Mouse (Mus musculus) spleen, adult 2 months (tissue): ENCODE results near the gene Stub1. TPM values are rescaled to one million over a fixed set of nuclear protein-coding genes. Genes with fewer than 3 reads are reported as not detected.

Source experiments
- DNase-seq, 2 experiments: peaks; one replicate each; pipeline versions ENCODE4 v3.0.0 to v3.0.0-alpha.2; 2012 to 2021; ENCODE audit warnings: low spot score in 2 of 2, low read depth in 1 of 2
- H3K27ac ChIP-seq: fragments of 200-500 bp; 2 replicates; pipeline ENCODE4 v1.5.1; 2012; ENCODE audit warnings: low read length, inconsistent platforms; ENCODE audit not compliant: insufficient read depth
- H3K27me3 ChIP-seq: fragments of 200-500 bp; 2 replicates; pipeline ENCODE4 v1.6.1; 2012; ENCODE audit warnings: mild to moderate bottlenecking, moderate library complexity, low read length, inconsistent platforms; ENCODE audit not compliant: control insufficient read depth, insufficient read depth
- H3K36me3 ChIP-seq: fragments of 200-500 bp; 2 replicates; pipeline ENCODE4 v1.6.1; 2012; ENCODE audit warnings: mild to moderate bottlenecking, low read length, inconsistent platforms; ENCODE audit not compliant: control insufficient read depth, insufficient read depth
- H3K4me1 ChIP-seq: fragments of 200-500 bp; 2 replicates; pipeline ENCODE4 v1.6.1; 2011; ENCODE audit warnings: inconsistent platforms; ENCODE audit not compliant: control insufficient read depth, insufficient read depth, insufficient read length
- H3K4me3 ChIP-seq: fragments of 200-500 bp; 2 replicates; pipeline ENCODE4 v1.5.1; 2011; ENCODE audit warnings: mild to moderate bottlenecking, inconsistent platforms; ENCODE audit not compliant: insufficient read depth, insufficient read length; ENCODE audit errors: extremely low read depth
- CTCF ChIP-seq: fragments of 200-500 bp; IDR thresholded peaks from 2 replicates; pipeline ENCODE4 v1.5.1; 2011; ENCODE audit warnings: mild to moderate bottlenecking, inconsistent platforms; ENCODE audit not compliant: insufficient read depth, insufficient read length, insufficient replicate concordance; ENCODE audit errors: extremely low read depth
- POLR2A ChIP-seq: fragments of 200-500 bp; IDR thresholded peaks from 2 replicates; pipeline ENCODE4 v1.6.1; 2011; ENCODE audit warnings: low read depth, low read length, inconsistent platforms
- WGBS: fragments of 180-500 bp; shearing (Covaris S2); methylation state at CpG from one replicate; pipeline ENCODE4 v1.1.7; 2018; 5-methylcytosine and 5-hydroxymethylcytosine counted together
- polyA plus RNA-seq: library from polyadenylated mRNA; depleted of rRNA; stranded (reverse); fragments of >200 nt; gene quantifications from 2 replicates; pipeline ENCODE4 v1.2.3, GENCODE M21; 2012

Gene Stub1
- polyA plus RNA-seq, 1 experiment, result 85.4 TPM

GRCm38 (mm10) chr17:25827546-25828222, 5.5 kb downstream of the Stub1 start:
- no peak for TF ChIP-seq CTCF
- no peak for TF ChIP-seq POLR2A
- Histone ChIP-seq H3K4me3 (no peak overlapping the region), H3K4me1 (peaks cover 29% of the 10 kb centered on the region), H3K36me3 (peaks cover 16% of the 10 kb centered on the region), H3K27ac (no peak overlapping the region), H3K27me3 (no peaks in the 10 kb centered on the region)
- 94% methylated on average over 22 of the region's 22 CpGs for WGBS
- no peak for DNase-seq

- H3K27ac ChIP-seq, result no peak overlapping the region
- H3K36me3 ChIP-seq, result peaks cover 16% of the 10 kb centered on the region
- TF ChIP-seq POLR2A (no peak), CTCF (no peak)
- no peak for DNase-seq
- H3K4me3 ChIP-seq, result no peak overlapping the region
- 96% methylated on average over 13 of the region's 13 CpGs for WGBS
- H3K27me3 ChIP-seq, result no peaks in the 10 kb centered on the region
- peaks cover 28% of the 10 kb centered on the region for H3K4me1 ChIP-seq
These were observed 6.2 kb downstream of the Stub1 start for GRCm38 (mm10) chr17:25827011-25827410.

GRCm38 (mm10) chr17:25825984-25826570, 7.1 kb downstream of the Stub1 start:
- Histone ChIP-seq H3K4me3 (no peak overlapping the region), H3K4me1 (peaks cover 21% of the 10 kb centered on the region), H3K27me3 (no peaks in the 10 kb centered on the region), H3K36me3 (peaks cover 11% of the 10 kb centered on the region), H3K27ac (no peak overlapping the region)
- no peak for DNase-seq
- 96% methylated on average over 27 of the region's 27 CpGs for WGBS
- TF ChIP-seq CTCF (no peak), POLR2A (no peak)

GRCm38 (mm10) chr17:25825311-25825710, 7.9 kb downstream of the Stub1 start:
- DNase-seq, result no peak
- no peak for TF ChIP-seq POLR2A
- no peak for TF ChIP-seq CTCF
- no peak overlapping the region for H3K27ac ChIP-seq
- H3K4me3 ChIP-seq, result no peak overlapping the region
- H3K27me3 ChIP-seq, result no peaks in the 10 kb centered on the region; the same call in 1 of the 2 replicates
- H3K4me1 ChIP-seq, result peaks cover 21% of the 10 kb centered on the region
- WGBS, result 90% methylated on average over 6 of the region's 6 CpGs
- peaks cover 4% of the 10 kb centered on the region; the same call in 1 of the 2 replicates for H3K36me3 ChIP-seq

GRCm38 (mm10) chr17:25824362-25825142, 8.7 kb downstream of the Stub1 start:
- TF ChIP-seq CTCF (no peak), POLR2A (no peak)
- H3K4me1 ChIP-seq, result peaks cover 20% of the 10 kb centered on the region
- WGBS, result 79% methylated on average over 17 of the region's 17 CpGs
- H3K36me3 ChIP-seq, result peaks cover 4% of the 10 kb centered on the region; the same call in 1 of the 2 replicates
- no peak overlapping the region for H3K4me3 ChIP-seq
- DNase-seq, result no peak
- no peak overlapping the region for H3K27ac ChIP-seq
- H3K27me3 ChIP-seq, result no peaks in the 10 kb centered on the region; the same call in 1 of the 2 replicates

- Histone ChIP-seq H3K27me3 (peaks cover 3% of the 10 kb centered on the region), H3K36me3 (peaks cover 4% of the 10 kb centered on the region; the same call in 1 of the 2 replicates), H3K27ac (peak within 1 kb of the TSS; percentile 50), H3K4me3 (peak within 1 kb of the TSS; percentile 85), H3K4me1 (peaks cover 14% of the 10 kb centered on the region)
- WGBS, result under 1% methylated on average over 18 of the region's 18 CpGs
- TF ChIP-seq POLR2A (peak; percentile 60; the same call in 1 of the 2 replicates), CTCF (no peak)
- DNase-seq, result peak; percentile 69 to 86
These were observed 9.8 kb downstream of the Stub1 start, which contains the start of gene Wdr24 for GRCm38 (mm10) chr17:25823452-25823851. Gene Wdr24, plus strand, starts transcription at chr17:25823627.
